Mouse (Mus musculus) cerebellum, adult 2 months (tissue): ENCODE measurements around the gene Creg2.

Source experiments
- CTCF ChIP-seq: fragments of 200-500 bp; IDR thresholded peaks from 2 replicates; pipeline ENCODE4 v1.5.1; 2011; ENCODE audit warnings: low read depth, mild to moderate bottlenecking, control low read depth, low read length, moderate library complexity, borderline replicate concordance; ENCODE audit not compliant: insufficient read depth
- POLR2A ChIP-seq: fragments of 200-500 bp; IDR thresholded peaks from 2 replicates; pipeline ENCODE4 v1.6.1; 2011; ENCODE audit warnings: low read length, control low read depth, borderline replicate concordance; ENCODE audit not compliant: insufficient read depth

DNA sequence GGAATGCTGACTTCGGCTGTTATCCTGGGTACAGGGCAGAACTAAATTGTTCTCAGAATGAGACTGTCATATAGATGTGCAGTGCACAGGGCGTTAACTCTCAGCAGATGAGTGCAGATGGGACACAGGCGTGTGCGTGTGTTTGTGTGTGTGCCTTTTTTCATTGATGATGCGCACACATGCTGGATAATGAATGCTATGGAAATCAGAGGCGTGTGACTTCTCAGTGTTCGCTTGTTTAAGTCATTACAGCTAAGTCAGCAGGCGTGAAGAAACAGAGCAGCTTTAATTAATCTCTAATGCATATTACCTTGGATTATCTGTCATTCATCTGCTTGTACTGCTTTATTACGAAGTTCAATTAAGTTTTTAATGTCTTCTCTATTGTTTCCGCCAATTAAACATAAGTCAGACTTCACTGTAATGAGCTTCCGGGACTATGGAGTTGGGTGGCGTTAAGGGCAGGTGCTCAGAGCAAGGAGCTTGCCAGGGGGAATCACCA lies 15.5 kb upstream of the Creg2 start:
- TF ChIP-seq CTCF (no peak), POLR2A (no peak)
